Mouse (Mus musculus): Measurements from ENCODE around the gene Cdr2l.

GRCm38 (mm10) chr11:115433342-115433741 is 51.6 kb downstream of the Cdr2l start:
- no peak for TF ChIP-seq IRF4 (IDR thresholded peaks at IDR 0.05; ENCODE audit: low read depth, low read length)
- no peak for TF ChIP-seq EP300 (IDR thresholded peaks at IDR 0.05; ENCODE audit: low read length)
- no peak for TF ChIP-seq USF1 (IDR thresholded peaks at IDR 0.05; ENCODE audit: low read depth, low read length)
- TF ChIP-seq ZNF384 (IDR thresholded peaks at IDR 0.05; ENCODE audit: low read depth, low read length): no peak
- no peak for TF ChIP-seq PAX5 (IDR thresholded peaks at IDR 0.05; ENCODE audit: low read length)
